In the genomic region with DNA sequence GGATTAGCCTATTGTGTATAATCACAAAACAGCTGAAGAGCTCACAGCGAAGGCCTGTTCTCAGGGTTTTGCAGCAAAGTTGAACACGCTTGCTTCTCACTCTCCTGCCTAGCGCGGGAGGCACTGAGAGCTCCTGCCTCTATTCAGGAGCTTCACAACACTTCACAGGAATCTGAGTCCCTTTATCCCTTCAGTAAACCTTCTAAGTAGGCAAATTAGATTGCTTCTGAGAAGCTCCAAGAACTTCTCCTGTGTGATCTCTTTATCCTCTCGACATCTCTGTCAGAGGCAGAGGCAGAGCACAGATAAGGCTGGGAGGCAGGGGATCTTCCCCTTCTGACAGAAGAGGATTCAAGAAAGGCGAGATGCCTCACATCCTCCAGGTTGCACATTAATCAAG, we compare ENCODE assay signal across 23 mouse cellular contexts.
A peak's percentile ranks its signal among the peaks of the same experiment; 100 is the strongest.
DNase-seq lines count a peak whose midpoint lies in the region; ATAC-seq lines count a peak whose summit lies in the region.
"Had no signal": no experiment of that assay in that cellular context is flagged by ENCODE, and none has a peak within 500 bp of the region (broad histone marks: within the 10 kb centered on the region; RNA-seq: fewer than 3 reads in every experiment).

No protein-coding gene starts in this region.

- no peaks in the 10 kb centered on the region for H3K9me3 ChIP-seq in forebrain, embryonic 14.5 days (replicated peaks; ENCODE audit: control insufficient read depth, low read length)
- no peaks in the 10 kb centered on the region for H3K9me3 ChIP-seq in forebrain, embryonic 16.5 days (ENCODE audit: control insufficient read depth, low read length)
- H3K9me3 ChIP-seq in midbrain, embryonic 11.5 days (ENCODE audit: control insufficient read depth, low read length) = no peaks in the 10 kb centered on the region
- H3K9me3 ChIP-seq in midbrain, embryonic 15.5 days = no peaks in the 10 kb centered on the region
- no peaks in the 10 kb centered on the region for H3K9me3 ChIP-seq in midbrain, embryonic 14.5 days (ENCODE audit: control insufficient read depth, low read length)
- H3K9me3 ChIP-seq: forebrain, embryonic 15.5 days; hindbrain, embryonic 12.5 days; hindbrain, embryonic 15.5 days had no signal

- no peaks in the 10 kb centered on the region for H3K4me1 ChIP-seq in forebrain, embryonic 14.5 days (ENCODE audit: control insufficient read depth, insufficient read depth, low read length)
- no peaks in the 10 kb centered on the region for H3K4me1 ChIP-seq in forebrain, embryonic 16.5 days (replicated peaks; ENCODE audit: control insufficient read depth, insufficient read depth, low read length)
- H3K4me1 ChIP-seq in midbrain, embryonic 11.5 days (ENCODE audit: control insufficient read depth, insufficient read depth, low read length) = peaks cover 11% of the 10 kb centered on the region
- peaks cover 11% of the 10 kb centered on the region; the same call in 1 of the 2 replicates for H3K4me1 ChIP-seq in midbrain, embryonic 15.5 days
- H3K4me1 ChIP-seq in midbrain, embryonic 14.5 days (ENCODE audit: control insufficient read depth, insufficient read depth, low read length) = 0 out of 2 replicates have a peak, but pooled peaks cover 4% of the 10 kb centered on the region
- H3K4me1 ChIP-seq: forebrain, embryonic 15.5 days; hindbrain, embryonic 12.5 days; hindbrain, embryonic 15.5 days had no signal

- H3K27me3 ChIP-seq in forebrain, embryonic 14.5 days (replicated peaks; ENCODE audit: control insufficient read depth, insufficient read depth, low read length) = 0 out of 2 replicates have a peak, but pooled peaks cover 3% of the 10 kb centered on the region
- H3K27me3 ChIP-seq in forebrain, embryonic 16.5 days (replicated peaks; ENCODE audit: control insufficient read depth, insufficient read depth, low read length) = 0 out of 2 replicates have a peak, but pooled peaks cover 2% of the 10 kb centered on the region
- no peaks in the 10 kb centered on the region; the same call in 1 of the 2 replicates for H3K27me3 ChIP-seq in midbrain, embryonic 11.5 days (ENCODE audit: control insufficient read depth, insufficient read depth, low read length)
- no peaks in the 10 kb centered on the region for H3K27me3 ChIP-seq in midbrain, embryonic 15.5 days (replicated peaks)
- H3K27me3 ChIP-seq in midbrain, embryonic 14.5 days (ENCODE audit: control insufficient read depth, insufficient read depth, low read length) = no peaks in the 10 kb centered on the region
- H3K27me3 ChIP-seq: CH12.LX; hindbrain, embryonic 12.5 days; hindbrain, embryonic 15.5 days; Patski had no signal

- no peak for ATAC-seq in forebrain, embryonic 14.5 days
- ATAC-seq in forebrain, embryonic 16.5 days = no peak
- ATAC-seq in midbrain, embryonic 11.5 days (ENCODE audit: low FRiP score) = no peak
- ATAC-seq in midbrain, embryonic 15.5 days (replicated peaks) = no peak
- no peak for ATAC-seq in midbrain, embryonic 14.5 days (ENCODE audit: low FRiP score, low TSS enrichment)
- ATAC-seq in erythroid progenitor cell, adult 5-6 weeks (replicated peaks; ENCODE audit: low FRiP score, poor library complexity, severe bottlenecking) = no peak
- ATAC-seq: forebrain, embryonic 15.5 days; Patski had no signal

- H3K4me2 ChIP-seq in forebrain, embryonic 14.5 days (ENCODE audit: low read length) = no peak overlapping the region
- H3K4me2 ChIP-seq in forebrain, embryonic 16.5 days (ENCODE audit: low read length) = no peak overlapping the region
- H3K4me2 ChIP-seq in midbrain, embryonic 11.5 days = no peak overlapping the region
- no peak overlapping the region for H3K4me2 ChIP-seq in midbrain, embryonic 15.5 days
- no peak overlapping the region; the same call in 1 of the 2 replicates for H3K4me2 ChIP-seq in midbrain, embryonic 14.5 days (ENCODE audit: low read length)
- H3K4me2 ChIP-seq: forebrain, embryonic 15.5 days; heart, embryonic 11.5 days; hindbrain, embryonic 12.5 days; hindbrain, embryonic 15.5 days had no signal

- DNase-seq in forebrain, embryonic 14.5 days (ENCODE audit: low spot score) = peak; percentile 4
- peak; percentile 87 for DNase-seq in midbrain, embryonic 11.5 days (ENCODE audit: low spot score, missing footprints)
- peak; percentile 59 for DNase-seq in midbrain, embryonic 14.5 days
- DNase-seq in left cerebral cortex, postnatal 36 days (ENCODE audit: low spot score in 2 of 2) = no peak
- DNase-seq: adrenal gland, postnatal 10 days; adrenal gland, postnatal 36 days; B cell, adult 2 months; cerebellum, adult 11 months; cerebellum, adult 2 months; cerebellum, adult 9-11 months; cerebellum, postnatal 25 days; embryo, embryonic 11 days; gastrocnemius, postnatal 14 days had no signal

- no peak overlapping the region for H3K27ac ChIP-seq in forebrain, embryonic 14.5 days (ENCODE audit: low read depth, low read length)
- no peak overlapping the region for H3K27ac ChIP-seq in forebrain, embryonic 16.5 days (ENCODE audit: low read length)
- H3K27ac ChIP-seq in midbrain, embryonic 11.5 days (ENCODE audit: low read depth, low read length) = no peak overlapping the region
- no peak overlapping the region for H3K27ac ChIP-seq in midbrain, embryonic 15.5 days
- no peak overlapping the region for H3K27ac ChIP-seq in midbrain, embryonic 14.5 days (replicated peaks; ENCODE audit: low read depth, low read length)
- H3K27ac ChIP-seq: forebrain, embryonic 15.5 days; hindbrain, embryonic 12.5 days; hindbrain, embryonic 15.5 days had no signal

- intact Hi-C loops in left cerebral cortex, postnatal 36 days (cut with DNase I) = no loop called here

- 10% methylated on average over 6 of the region's 6 CpGs for WGBS in forebrain, embryonic 14.5 days
- 20% methylated on average over 6 of the region's 6 CpGs for WGBS in forebrain, embryonic 16.5 days
- 4% methylated on average over 6 of the region's 6 CpGs for WGBS in midbrain, embryonic 11.5 days
- WGBS in midbrain, embryonic 15.5 days = 6% methylated on average over 6 of the region's 6 CpGs
- 3% methylated on average over 6 of the region's 6 CpGs for WGBS in midbrain, embryonic 14.5 days

- no peaks in the 10 kb centered on the region for H3K36me3 ChIP-seq in forebrain, embryonic 14.5 days (ENCODE audit: control insufficient read depth, insufficient read depth, low read length)
- H3K36me3 ChIP-seq in forebrain, embryonic 16.5 days (ENCODE audit: control insufficient read depth, insufficient read depth) = no peaks in the 10 kb centered on the region
- H3K36me3 ChIP-seq in midbrain, embryonic 11.5 days (ENCODE audit: control insufficient read depth, insufficient read depth, low read length) = no peaks in the 10 kb centered on the region
- no peaks in the 10 kb centered on the region for H3K36me3 ChIP-seq in midbrain, embryonic 15.5 days (replicated peaks)
- H3K36me3 ChIP-seq in midbrain, embryonic 14.5 days (ENCODE audit: control insufficient read depth, insufficient read depth, low read length) = no peaks in the 10 kb centered on the region
- H3K36me3 ChIP-seq: forebrain, embryonic 15.5 days; G1E; hindbrain, embryonic 12.5 days; hindbrain, embryonic 15.5 days had no signal

- no peak overlapping the region for H3K4me3 ChIP-seq in forebrain, embryonic 14.5 days (ENCODE audit: low read depth, low read length)
- no peak overlapping the region for H3K4me3 ChIP-seq in forebrain, embryonic 16.5 days (replicated peaks; ENCODE audit: low read length)
- H3K4me3 ChIP-seq in midbrain, embryonic 11.5 days (ENCODE audit: low read depth, low read length) = no peak overlapping the region
- no peak overlapping the region for H3K4me3 ChIP-seq in midbrain, embryonic 15.5 days
- no peak overlapping the region for H3K4me3 ChIP-seq in midbrain, embryonic 14.5 days (replicated peaks; ENCODE audit: low read depth, low read length)
- H3K4me3 ChIP-seq: forebrain, embryonic 15.5 days; hindbrain, embryonic 12.5 days; hindbrain, embryonic 15.5 days had no signal

- H3K9ac ChIP-seq in forebrain, embryonic 14.5 days (ENCODE audit: low read length) = no peak overlapping the region
- no peak overlapping the region for H3K9ac ChIP-seq in forebrain, embryonic 16.5 days (replicated peaks; ENCODE audit: low read depth, low read length)
- H3K9ac ChIP-seq in midbrain, embryonic 11.5 days (ENCODE audit: low read length) = no peak overlapping the region
- H3K9ac ChIP-seq in midbrain, embryonic 15.5 days = no peak overlapping the region
- no peak overlapping the region for H3K9ac ChIP-seq in midbrain, embryonic 14.5 days (replicated peaks; ENCODE audit: low read length)
- H3K9ac ChIP-seq: forebrain, embryonic 15.5 days; hindbrain, embryonic 12.5 days; hindbrain, embryonic 15.5 days had no signal

Comparison
In these comparisons a context has a peak if more than half of its experiments do, and no peak if none do; other contexts are left out.
1. DNase-seq: peak in forebrain, embryonic 14.5 days (single experiment), midbrain, embryonic 11.5 days (single experiment) and midbrain, embryonic 14.5 days (single experiment); none in left cerebral cortex, postnatal 36 days (0 of 2).